Mouse (Mus musculus): Measurements from ENCODE around the gene Slc1a2. TPM values are rescaled to one million over a fixed set of nuclear protein-coding genes. Genes with fewer than 3 reads are reported as not detected.

Gene Slc1a2
- 0.09 and 0.27 TPM in 2 replicates for polyA plus RNA-seq (2015; fragmentation: Nextera tagmentation; extraction: Ambion mirVana)

GRCm38 (mm10) chr2:102658163-102658660 lies at the start of gene Slc1a2:
TSS of gene Slc1a2 (plus strand) at chr2:102658659.
- Histone ChIP-seq H3K4me2 (replicated peaks; ENCODE audit: low read depth) (peak within 1 kb of the TSS; percentile 91), H3K36me3 (ENCODE audit: control insufficient read depth, insufficient read depth) (no peaks in the 10 kb centered on the region), H3K9me3 (ENCODE audit: control insufficient read depth) (no peaks in the 10 kb centered on the region), H3K27me3 (replicated peaks; ENCODE audit: control insufficient read depth, insufficient read depth, low read length) (peaks cover 33% of the 10 kb centered on the region), H3K9ac (ENCODE audit: low read depth, low read length) (no peak within 1 kb of the TSS), H3K4me1 (replicated peaks; ENCODE audit: control insufficient read depth, insufficient read depth, low read length) (no peaks in the 10 kb centered on the region), H3K4me3 (ENCODE audit: low read depth, low read length) (peak within 1 kb of the TSS; percentile 60), H3K27ac (ENCODE audit: low read depth, low read length) (no peak within 1 kb of the TSS)
- TF ChIP-seq CTCF (IDR thresholded peaks at IDR 0.05; ENCODE audit: low read depth), result no peak
- 3% methylated on average over 19 of the region's 20 CpGs for WGBS
- no peak for ATAC-seq

GRCm38 (mm10) chr2:102610485-102610884 lies 48.0 kb upstream of the Slc1a2 start:
- Histone ChIP-seq H3K27me3 (replicated peaks; ENCODE audit: control insufficient read depth, insufficient read depth, low read length) (no peaks in the 10 kb centered on the region), H3K36me3 (ENCODE audit: control insufficient read depth, insufficient read depth) (0 out of 2 replicates have a peak, but pooled peaks cover 3% of the 10 kb centered on the region), H3K9me3 (ENCODE audit: control insufficient read depth) (no peaks in the 10 kb centered on the region), H3K4me3 (ENCODE audit: low read depth, low read length) (no peak overlapping the region), H3K4me1 (replicated peaks; ENCODE audit: control insufficient read depth, insufficient read depth, low read length) (no peaks in the 10 kb centered on the region), H3K9ac (ENCODE audit: low read depth, low read length) (no peak overlapping the region), H3K27ac (ENCODE audit: low read depth, low read length) (no peak overlapping the region), H3K4me2 (replicated peaks; ENCODE audit: low read depth) (no peak overlapping the region)
- ATAC-seq, result no peak
- TF ChIP-seq CTCF (IDR thresholded peaks at IDR 0.05; ENCODE audit: low read depth), result no peak
- WGBS, result 95% methylated on average over 4 of the region's 4 CpGs

GRCm38 (mm10) chr2:102616637-102617036 lies 41.8 kb upstream of the Slc1a2 start:
- no peak for TF ChIP-seq CTCF (IDR thresholded peaks at IDR 0.05; ENCODE audit: low read depth)
- H3K27me3 ChIP-seq (replicated peaks; ENCODE audit: control insufficient read depth, insufficient read depth, low read length), result no peaks in the 10 kb centered on the region
- 0 out of 2 replicates have a peak, but pooled peaks cover 3% of the 10 kb centered on the region for H3K36me3 ChIP-seq (ENCODE audit: control insufficient read depth, insufficient read depth)
- no peaks in the 10 kb centered on the region for H3K9me3 ChIP-seq (ENCODE audit: control insufficient read depth)
- WGBS, result 81% methylated on average over 2 of the region's 2 CpGs
- ATAC-seq, result no peak
- H3K9ac ChIP-seq (ENCODE audit: low read depth, low read length), result no peak overlapping the region
- no peak overlapping the region for H3K27ac ChIP-seq (ENCODE audit: low read depth, low read length)
- H3K4me3 ChIP-seq (ENCODE audit: low read depth, low read length), result no peak overlapping the region
- no peak overlapping the region for H3K4me2 ChIP-seq (replicated peaks; ENCODE audit: low read depth)
- no peaks in the 10 kb centered on the region for H3K4me1 ChIP-seq (replicated peaks; ENCODE audit: control insufficient read depth, insufficient read depth, low read length)

- TF ChIP-seq CTCF (IDR thresholded peaks at IDR 0.05; ENCODE audit: low read depth), result no peak
- ATAC-seq, result no peak
- Histone ChIP-seq H3K4me2 (replicated peaks; ENCODE audit: low read depth) (no peak overlapping the region), H3K4me1 (replicated peaks; ENCODE audit: control insufficient read depth, insufficient read depth, low read length) (no peaks in the 10 kb centered on the region), H3K36me3 (ENCODE audit: control insufficient read depth, insufficient read depth) (no peaks in the 10 kb centered on the region), H3K27me3 (replicated peaks; ENCODE audit: control insufficient read depth, insufficient read depth, low read length) (no peaks in the 10 kb centered on the region), H3K27ac (ENCODE audit: low read depth, low read length) (no peak overlapping the region), H3K9me3 (ENCODE audit: control insufficient read depth) (no peaks in the 10 kb centered on the region), H3K4me3 (ENCODE audit: low read depth, low read length) (no peak overlapping the region), H3K9ac (ENCODE audit: low read depth, low read length) (no peak overlapping the region)
- 88% methylated on average over 12 of the region's 12 CpGs for WGBS
Measured at GRCm38 (mm10) chr2:102620744-102621429, 37.6 kb upstream of the Slc1a2 start.

GRCm38 (mm10) chr2:102622176-102622575 lies 36.3 kb upstream of the Slc1a2 start:
- no peak overlapping the region for H3K4me2 ChIP-seq (replicated peaks; ENCODE audit: low read depth)
- TF ChIP-seq CTCF (IDR thresholded peaks at IDR 0.05; ENCODE audit: low read depth), result no peak
- H3K4me3 ChIP-seq (ENCODE audit: low read depth, low read length), result no peak overlapping the region
- no peak overlapping the region for H3K27ac ChIP-seq (ENCODE audit: low read depth, low read length)
- H3K9me3 ChIP-seq (ENCODE audit: control insufficient read depth), result no peaks in the 10 kb centered on the region
- no peaks in the 10 kb centered on the region for H3K27me3 ChIP-seq (replicated peaks; ENCODE audit: control insufficient read depth, insufficient read depth, low read length)
- WGBS, result 84% methylated on average over 5 of the region's 5 CpGs
- ATAC-seq, result no peak
- no peaks in the 10 kb centered on the region for H3K4me1 ChIP-seq (replicated peaks; ENCODE audit: control insufficient read depth, insufficient read depth, low read length)
- H3K36me3 ChIP-seq (ENCODE audit: control insufficient read depth, insufficient read depth), result no peaks in the 10 kb centered on the region
- H3K9ac ChIP-seq (ENCODE audit: low read depth, low read length), result no peak overlapping the region

GRCm38 (mm10) chr2:102622943-102623342 lies 35.5 kb upstream of the Slc1a2 start:
- Histone ChIP-seq H3K36me3 (ENCODE audit: control insufficient read depth, insufficient read depth) (no peaks in the 10 kb centered on the region), H3K4me2 (replicated peaks; ENCODE audit: low read depth) (no peak overlapping the region), H3K9ac (ENCODE audit: low read depth, low read length) (no peak overlapping the region), H3K4me3 (ENCODE audit: low read depth, low read length) (no peak overlapping the region), H3K27ac (ENCODE audit: low read depth, low read length) (no peak overlapping the region), H3K27me3 (replicated peaks; ENCODE audit: control insufficient read depth, insufficient read depth, low read length) (no peaks in the 10 kb centered on the region), H3K9me3 (ENCODE audit: control insufficient read depth) (no peaks in the 10 kb centered on the region), H3K4me1 (replicated peaks; ENCODE audit: control insufficient read depth, insufficient read depth, low read length) (no peaks in the 10 kb centered on the region)
- no peak for TF ChIP-seq CTCF (IDR thresholded peaks at IDR 0.05; ENCODE audit: low read depth)
- ATAC-seq, result no peak
